In the genomic region with DNA sequence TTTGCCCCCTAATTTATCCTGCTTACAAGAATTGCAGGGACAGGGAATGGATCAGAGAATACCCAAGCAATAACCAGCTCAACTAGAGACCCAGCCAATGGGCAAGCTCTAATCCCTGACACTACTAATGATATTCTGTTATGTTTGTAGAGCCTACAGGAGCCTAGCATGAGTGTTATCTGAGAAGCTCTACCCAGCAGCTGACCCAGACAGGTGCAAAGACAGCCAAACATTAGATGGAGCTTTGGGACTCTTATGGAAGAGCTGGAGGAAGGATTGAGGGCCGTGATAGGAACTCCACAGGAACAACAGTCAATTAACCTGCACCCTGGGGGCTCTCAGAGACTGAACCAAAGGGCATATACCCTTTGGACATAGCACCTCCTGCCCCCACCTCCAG, we compare ENCODE assay signal across 16 mouse cellular contexts.
"Had no signal": no experiment of that assay in that cellular context is flagged by ENCODE, and none has a peak within 500 bp of the region (broad histone marks: within the 10 kb centered on the region; RNA-seq: fewer than 3 reads in every experiment).

No protein-coding gene starts in this region.

- H3K27ac ChIP-seq: neural tube, embryonic 13.5 days; neural tube, embryonic 15.5 days; stomach, embryonic 15.5 days; stomach, postnatal 0 days had no signal

- H3K4me1 ChIP-seq: neural tube, embryonic 13.5 days; stomach, embryonic 15.5 days had no signal

- H3K36me3 ChIP-seq: neural tube, embryonic 13.5 days; neural tube, embryonic 15.5 days; stomach, embryonic 15.5 days had no signal

- H3K9ac ChIP-seq: neural tube, embryonic 13.5 days; neural tube, embryonic 15.5 days; stomach, embryonic 15.5 days had no signal

- H3K4me2 ChIP-seq: neural tube, embryonic 13.5 days; neural tube, embryonic 15.5 days; stomach, embryonic 15.5 days had no signal

- H3K9me3 ChIP-seq: neural tube, embryonic 13.5 days; neural tube, embryonic 15.5 days; stomach, embryonic 15.5 days had no signal

- H3K4me3 ChIP-seq: neural tube, embryonic 13.5 days; neural tube, embryonic 15.5 days; stomach, embryonic 15.5 days had no signal

- H3K27me3 ChIP-seq: neural tube, embryonic 13.5 days; neural tube, embryonic 15.5 days; stomach, embryonic 15.5 days had no signal

- DNase-seq: retina, postnatal 1 day; right cerebral cortex, adult 18-20 months; right cerebral cortex, postnatal 14 days; right cerebral cortex, postnatal 25 days; right cerebral cortex, postnatal 4 days; spleen, adult 18-20 months; thymus, adult 18-20 months; thymus, adult 2 months; thymus, postnatal 14 days; thymus, postnatal 25 days; thymus, postnatal 36 days; thymus, postnatal 4 days had no signal
